Mouse (Mus musculus): ENCODE measurements around the gene Gast. TPM values are rescaled to one million over a fixed set of nuclear protein-coding genes. Genes with fewer than 3 reads are reported as not detected.

The Gast gene
- polyA plus RNA-seq (2012; rRNA removed) = 0.43 TPM in 1 of 2 replicates, not detected in the other

DNA sequence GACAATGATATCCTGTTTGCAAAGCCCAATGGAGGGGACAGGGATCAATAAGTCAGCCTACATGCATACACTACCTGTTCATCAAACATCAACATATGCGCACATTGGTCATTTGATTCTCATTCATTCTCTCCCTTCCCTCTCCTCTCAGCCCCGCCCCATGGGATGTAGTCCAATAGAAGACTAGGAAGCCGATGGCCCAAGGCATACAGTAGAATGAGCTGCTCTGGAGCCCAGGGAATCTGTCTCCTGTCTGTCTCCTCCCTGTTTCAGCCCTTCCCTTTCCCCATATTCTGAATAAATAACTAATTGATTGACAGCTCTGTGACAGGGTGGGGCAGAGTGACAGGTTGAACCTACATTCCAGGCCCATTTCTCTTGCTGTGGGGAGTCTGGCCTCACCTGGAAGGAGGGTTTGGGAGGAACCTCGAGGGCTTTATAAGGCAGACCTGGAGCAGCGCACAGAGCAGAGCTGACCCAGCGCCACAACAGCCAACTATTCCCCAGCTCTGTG, at the start of gene Gast:
Gene Gast, plus strand, starts transcription at position 464 of the 514 bp plus-strand sequence.
- no peak for TF ChIP-seq POLR2A (IDR thresholded peaks at IDR 0.05; ENCODE audit: control insufficient read depth, low read depth, low read length)
- Histone ChIP-seq H3K27ac (ENCODE audit: control insufficient read depth, insufficient read depth, low read depth, low read length) (no peak within 1 kb of the TSS), H3K4me3 (ENCODE audit: control insufficient read depth, low read depth, low read length) (no peak within 1 kb of the TSS), H3K27me3 (ENCODE audit: control insufficient read depth, insufficient read depth, low read length) (no peaks in the 10 kb centered on the region), H3K4me1 (ENCODE audit: control insufficient read depth, insufficient read depth, low read length) (peaks cover 3% of the 10 kb centered on the region), H3K36me3 (ENCODE audit: control insufficient read depth, insufficient read depth, low read length) (no peaks in the 10 kb centered on the region)

DNA sequence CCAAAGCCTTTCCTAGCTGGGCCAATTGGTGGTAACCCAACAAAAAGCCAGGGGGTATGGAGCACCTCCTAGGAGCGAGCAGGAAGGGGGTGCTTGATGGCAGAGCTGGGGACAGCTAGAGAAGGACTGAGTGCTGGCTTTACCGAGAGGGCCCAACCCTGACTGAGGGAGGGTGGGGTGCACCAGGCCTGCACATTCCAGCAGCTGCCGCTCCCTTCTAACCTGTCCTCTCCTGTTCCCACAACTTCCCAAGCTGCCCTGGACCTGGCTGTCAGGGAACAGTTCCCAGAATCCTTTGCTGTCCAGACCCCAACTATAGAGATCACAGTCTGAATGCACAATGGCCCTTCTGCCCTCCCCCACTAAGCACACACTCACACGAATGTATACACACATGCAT, 49.2 kb upstream of the Gast start:
- Histone ChIP-seq H3K27ac (ENCODE audit: control insufficient read depth, insufficient read depth, low read depth, low read length) (no peak overlapping the region), H3K4me1 (ENCODE audit: control insufficient read depth, insufficient read depth, low read length) (no peaks in the 10 kb centered on the region), H3K27me3 (ENCODE audit: control insufficient read depth, insufficient read depth, low read length) (no peaks in the 10 kb centered on the region), H3K4me3 (ENCODE audit: control insufficient read depth, low read depth, low read length) (no peak overlapping the region), H3K36me3 (ENCODE audit: control insufficient read depth, insufficient read depth, low read length) (no peaks in the 10 kb centered on the region)
- TF ChIP-seq POLR2A (IDR thresholded peaks at IDR 0.05; ENCODE audit: control insufficient read depth, low read depth, low read length) = no peak
- no peak for TF ChIP-seq CTCF (IDR thresholded peaks at IDR 0.05; ENCODE audit: control insufficient read depth, insufficient read depth, insufficient replicate concordance, low read depth, low read length)

DNA sequence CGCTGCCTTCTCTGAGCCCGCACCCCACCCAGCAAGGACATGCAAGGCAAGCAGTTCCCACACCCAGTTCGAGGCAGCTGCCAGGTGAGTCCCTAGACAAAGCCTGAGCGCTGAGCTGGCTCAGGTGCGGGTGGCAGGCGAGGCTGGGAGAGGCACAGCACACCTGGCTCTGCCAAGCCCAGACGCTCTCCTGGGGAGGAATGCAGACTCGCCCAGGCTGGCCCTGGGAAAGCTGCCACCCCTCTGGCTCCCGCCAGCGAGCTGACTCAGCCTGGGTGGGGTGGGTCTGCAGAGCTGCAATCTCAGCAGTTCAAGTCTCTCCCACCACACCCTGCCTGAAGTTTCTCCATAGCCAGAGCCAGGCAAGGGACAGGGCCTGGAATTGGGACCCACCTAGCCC, 47.2 kb upstream of the Gast start:
- Histone ChIP-seq H3K4me1 (ENCODE audit: control insufficient read depth, insufficient read depth, low read length) (no peaks in the 10 kb centered on the region), H3K4me3 (ENCODE audit: control insufficient read depth, low read depth, low read length) (no peak overlapping the region), H3K27ac (ENCODE audit: control insufficient read depth, insufficient read depth, low read depth, low read length) (no peak overlapping the region), H3K36me3 (ENCODE audit: control insufficient read depth, insufficient read depth, low read length) (no peaks in the 10 kb centered on the region), H3K27me3 (ENCODE audit: control insufficient read depth, insufficient read depth, low read length) (no peaks in the 10 kb centered on the region)
- TF ChIP-seq POLR2A (IDR thresholded peaks at IDR 0.05; ENCODE audit: control insufficient read depth, low read depth, low read length) (no peak), CTCF (IDR thresholded peaks at IDR 0.05; ENCODE audit: control insufficient read depth, insufficient read depth, insufficient replicate concordance, low read depth, low read length) (no peak)

DNA sequence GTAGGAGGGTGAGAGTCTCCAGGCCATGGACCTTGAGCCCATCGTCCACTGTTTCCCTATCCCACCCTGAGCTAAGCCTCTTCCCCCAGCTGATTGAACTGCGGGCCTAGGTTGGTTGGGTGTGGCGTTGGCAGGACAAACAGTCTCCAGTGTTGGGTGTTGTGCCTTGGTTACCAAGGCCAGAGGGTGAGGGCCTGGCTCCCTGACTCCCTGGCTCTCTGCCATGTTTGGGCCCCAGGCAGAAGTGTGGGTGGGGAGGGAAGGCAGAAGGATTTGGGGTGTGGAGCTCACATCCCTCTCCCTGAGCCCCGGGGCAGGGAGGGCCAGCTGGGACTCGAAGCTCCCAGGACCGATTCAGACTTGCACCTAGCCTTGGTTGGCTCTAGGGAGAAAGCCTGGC, 45.3 kb upstream of the Gast start:
- Histone ChIP-seq H3K4me3 (ENCODE audit: control insufficient read depth, low read depth, low read length) (no peak overlapping the region), H3K36me3 (ENCODE audit: control insufficient read depth, insufficient read depth, low read length) (no peaks in the 10 kb centered on the region), H3K27me3 (ENCODE audit: control insufficient read depth, insufficient read depth, low read length) (no peaks in the 10 kb centered on the region), H3K4me1 (ENCODE audit: control insufficient read depth, insufficient read depth, low read length) (no peaks in the 10 kb centered on the region), H3K27ac (ENCODE audit: control insufficient read depth, insufficient read depth, low read depth, low read length) (no peak overlapping the region)
- no peak for TF ChIP-seq CTCF (IDR thresholded peaks at IDR 0.05; ENCODE audit: control insufficient read depth, insufficient read depth, insufficient replicate concordance, low read depth, low read length)
- no peak for TF ChIP-seq POLR2A (IDR thresholded peaks at IDR 0.05; ENCODE audit: control insufficient read depth, low read depth, low read length)

DNA sequence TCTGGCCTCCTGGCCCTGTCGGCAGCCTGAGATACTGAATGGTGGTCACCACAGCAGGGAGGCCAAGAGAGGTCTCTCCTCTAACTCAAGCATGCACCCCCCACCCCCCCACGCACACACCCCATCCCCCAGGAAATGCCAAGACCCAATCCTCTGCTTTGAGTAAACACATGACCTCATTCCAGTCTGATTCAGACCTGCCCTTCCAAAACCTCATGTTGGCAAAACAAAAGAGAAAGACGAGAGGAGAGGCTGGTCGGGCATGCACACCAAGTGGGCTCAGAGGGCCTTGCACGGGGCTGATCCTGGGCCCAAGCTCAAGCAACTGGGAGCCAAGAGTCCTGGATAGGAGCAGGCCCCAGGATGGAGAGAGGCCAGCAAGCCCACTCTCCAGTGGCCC, 44.0 kb upstream of the Gast start:
- Histone ChIP-seq H3K27ac (ENCODE audit: control insufficient read depth, insufficient read depth, low read depth, low read length) (no peak overlapping the region), H3K4me3 (ENCODE audit: control insufficient read depth, low read depth, low read length) (no peak overlapping the region), H3K4me1 (ENCODE audit: control insufficient read depth, insufficient read depth, low read length) (no peaks in the 10 kb centered on the region), H3K36me3 (ENCODE audit: control insufficient read depth, insufficient read depth, low read length) (no peaks in the 10 kb centered on the region), H3K27me3 (ENCODE audit: control insufficient read depth, insufficient read depth, low read length) (no peaks in the 10 kb centered on the region)
- TF ChIP-seq POLR2A (IDR thresholded peaks at IDR 0.05; ENCODE audit: control insufficient read depth, low read depth, low read length) (no peak), CTCF (IDR thresholded peaks at IDR 0.05; ENCODE audit: control insufficient read depth, insufficient read depth, insufficient replicate concordance, low read depth, low read length) (no peak)

DNA sequence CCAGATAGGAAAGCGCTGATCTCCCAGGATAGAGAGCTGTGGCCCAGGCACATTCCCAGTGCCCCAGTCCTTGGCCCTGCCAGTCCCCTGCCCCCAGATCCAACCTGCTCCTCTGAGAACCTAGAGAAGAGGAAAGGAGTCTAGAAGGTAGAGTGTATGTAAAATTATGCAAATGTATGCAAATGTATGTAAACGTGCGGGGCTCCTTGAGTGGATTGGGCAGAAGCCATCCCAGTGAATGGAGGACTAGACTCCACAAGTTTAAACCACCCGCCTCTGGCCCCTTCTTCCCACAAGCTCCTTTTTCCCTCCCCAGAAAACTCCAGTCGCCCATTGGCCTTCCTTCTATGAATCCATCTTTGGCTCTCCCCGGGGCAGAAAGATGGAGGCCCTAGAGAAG, 41.3 kb upstream of the Gast start:
- Histone ChIP-seq H3K27ac (ENCODE audit: control insufficient read depth, insufficient read depth, low read depth, low read length) (no peak overlapping the region), H3K4me3 (ENCODE audit: control insufficient read depth, low read depth, low read length) (no peak overlapping the region), H3K4me1 (ENCODE audit: control insufficient read depth, insufficient read depth, low read length) (no peaks in the 10 kb centered on the region), H3K27me3 (ENCODE audit: control insufficient read depth, insufficient read depth, low read length) (no peaks in the 10 kb centered on the region), H3K36me3 (ENCODE audit: control insufficient read depth, insufficient read depth, low read length) (no peaks in the 10 kb centered on the region)
- no peak for TF ChIP-seq CTCF (IDR thresholded peaks at IDR 0.05; ENCODE audit: control insufficient read depth, insufficient read depth, insufficient replicate concordance, low read depth, low read length)
- no peak for TF ChIP-seq POLR2A (IDR thresholded peaks at IDR 0.05; ENCODE audit: control insufficient read depth, low read depth, low read length)

DNA sequence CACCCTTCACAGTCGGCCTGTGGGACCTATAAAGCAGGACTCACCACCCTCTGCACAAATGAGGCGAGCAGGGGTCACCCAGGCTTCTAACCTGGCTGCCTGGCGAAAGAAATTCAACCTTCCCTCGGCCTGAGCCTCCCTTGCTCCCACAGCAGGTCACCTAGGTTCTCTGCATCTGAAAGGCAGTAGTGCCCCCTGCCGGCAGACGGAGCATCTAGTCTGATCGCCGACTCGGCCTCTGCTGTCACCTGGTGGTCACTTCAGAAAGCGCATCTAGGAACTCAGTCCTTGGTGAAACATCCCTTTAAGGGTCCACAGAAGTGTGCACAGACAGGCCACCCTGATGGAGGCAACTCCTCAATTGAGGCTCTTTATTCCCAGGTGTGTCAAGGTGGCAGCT, 38.9 kb upstream of the Gast start:
- TF ChIP-seq POLR2A (IDR thresholded peaks at IDR 0.05; ENCODE audit: control insufficient read depth, low read depth, low read length) (no peak), CTCF (IDR thresholded peaks at IDR 0.05; ENCODE audit: control insufficient read depth, insufficient read depth, insufficient replicate concordance, low read depth, low read length) (peak; percentile 100)
- Histone ChIP-seq H3K27me3 (ENCODE audit: control insufficient read depth, insufficient read depth, low read length) (no peaks in the 10 kb centered on the region), H3K4me3 (ENCODE audit: control insufficient read depth, low read depth, low read length) (peak overlapping the region; percentile 39), H3K27ac (ENCODE audit: control insufficient read depth, insufficient read depth, low read depth, low read length) (no peak overlapping the region), H3K4me1 (ENCODE audit: control insufficient read depth, insufficient read depth, low read length) (peaks cover 2% of the 10 kb centered on the region), H3K36me3 (ENCODE audit: control insufficient read depth, insufficient read depth, low read length) (no peaks in the 10 kb centered on the region)

DNA sequence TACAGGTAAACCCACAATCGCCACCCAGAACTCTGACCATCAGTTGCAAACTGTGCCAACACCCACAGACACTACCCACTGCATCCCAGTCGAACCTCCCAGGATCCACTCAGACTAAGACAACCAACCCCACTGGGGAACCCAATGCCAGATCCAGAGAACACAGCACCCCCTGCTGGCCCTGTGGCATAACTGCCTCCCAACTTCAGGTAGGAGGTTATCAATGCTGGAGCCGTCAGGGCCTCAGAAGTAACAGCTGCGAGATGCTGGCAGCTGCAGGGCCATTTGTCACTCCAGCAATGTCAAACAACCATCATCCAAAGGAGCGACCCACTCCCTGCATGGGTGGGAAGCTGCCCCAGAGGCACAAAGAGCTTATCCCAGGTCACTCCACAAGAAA, 36.4 kb upstream of the Gast start:
- Histone ChIP-seq H3K27me3 (ENCODE audit: control insufficient read depth, insufficient read depth, low read length) (no peaks in the 10 kb centered on the region), H3K27ac (ENCODE audit: control insufficient read depth, insufficient read depth, low read depth, low read length) (no peak overlapping the region), H3K4me1 (ENCODE audit: control insufficient read depth, insufficient read depth, low read length) (peaks cover 2% of the 10 kb centered on the region), H3K36me3 (ENCODE audit: control insufficient read depth, insufficient read depth, low read length) (no peaks in the 10 kb centered on the region), H3K4me3 (ENCODE audit: control insufficient read depth, low read depth, low read length) (peak overlapping the region; percentile 25; the same call in 1 of the 2 replicates)
- no peak for TF ChIP-seq POLR2A (IDR thresholded peaks at IDR 0.05; ENCODE audit: control insufficient read depth, low read depth, low read length)
- peak; percentile 64 for TF ChIP-seq CTCF (IDR thresholded peaks at IDR 0.05; ENCODE audit: control insufficient read depth, insufficient read depth, insufficient replicate concordance, low read depth, low read length)

Measured in testis, adult 2 months (tissue).